Mouse (Mus musculus) MEL (cell line): ENCODE measurements at regions not wholly inside any gene's neighbourhood (a gene's known extent, or its start where the extent isn't known, plus 50 kb on each side); places are given as distances from the start of the nearest gene placed in this dataset.

Experiments used
- DNase-seq: peaks from one replicate; pipeline ENCODE4 v3.0.0; 2011; ENCODE audit warnings: low read depth, low spot score
- H3K27ac ChIP-seq: 2 replicates; pipeline ENCODE4 v1.5.1; 2012; ENCODE audit warnings: low read depth, mild to moderate bottlenecking, control low read depth, low read length, moderate library complexity; ENCODE audit not compliant: control insufficient read depth
- H3K27me3 ChIP-seq, 2 experiments: fragments of 150-350 bp in 1 of 2; sonication (generic) in 1 of 2; 2 replicates each; pipeline ENCODE4 v1.6.1; 2012; ENCODE audit warnings: low read length in 2 of 2, mild to moderate bottlenecking in 2 of 2, improper control_type of control experiment in 1 of 2, moderate library complexity in 1 of 2; ENCODE audit not compliant: insufficient read depth in 2 of 2, control insufficient read depth in 1 of 2
- H3K36me3 ChIP-seq, 2 experiments: 2 replicates each; pipeline ENCODE4 v1.6.1; 2012 to 2014; ENCODE audit warnings: low read length in 2 of 2, improper control_type of control experiment in 1 of 2, inconsistent platforms in 1 of 2, mild to moderate bottlenecking in 1 of 2; ENCODE audit not compliant: insufficient read depth in 2 of 2, control insufficient read depth in 1 of 2
- H3K4me1 ChIP-seq, 2 experiments: fragments of 150-350 bp in 1 of 2; sonication (generic) in 1 of 2; 2 replicates each; pipeline ENCODE4 v1.6.1; 2012; ENCODE audit warnings: low read length in 2 of 2, improper control_type of control experiment in 1 of 2, mild to moderate bottlenecking in 1 of 2; ENCODE audit not compliant: insufficient read depth in 2 of 2, control insufficient read depth in 1 of 2
- H3K4me3 ChIP-seq, 2 experiments: fragments of 150-350 bp in 1 of 2; sonication (generic) in 1 of 2; 2 replicates each; pipeline ENCODE4 v1.5.1; 2012; ENCODE audit warnings: low read depth in 2 of 2, low read length in 2 of 2, mild to moderate bottlenecking in 2 of 2, moderate library complexity in 2 of 2, control low read depth in 1 of 2, improper control_type of control experiment in 1 of 2; ENCODE audit not compliant: control insufficient read depth in 1 of 2, insufficient read depth in 1 of 2
- H3K79me2 ChIP-seq: 2 replicates; pipeline ENCODE4 v1.6.1; 2012; ENCODE audit warnings: mild to moderate bottlenecking, low read length, moderate library complexity; ENCODE audit not compliant: control insufficient read depth, poor library complexity, insufficient read depth
- H3K9ac ChIP-seq: 2 replicates; pipeline ENCODE4 v1.6.1; 2012; ENCODE audit warnings: low read depth, mild to moderate bottlenecking, control low read depth, low read length, moderate library complexity; ENCODE audit not compliant: control insufficient read depth, poor library complexity, severe bottlenecking
- H3K9me3 ChIP-seq: fragments of 150-350 bp; sonication (generic); replicated peaks from 2 replicates; pipeline ENCODE4 v1.6.1; 2012; ENCODE audit warnings: mild to moderate bottlenecking, low read length, improper control_type of control experiment, moderate library complexity; ENCODE audit not compliant: insufficient read depth
- CHD2 ChIP-seq: IDR thresholded peaks from 2 replicates; pipeline ENCODE4 v1.6.1; 2011; ENCODE audit warnings: low read length, improper control_type of control experiment
- ETS1 ChIP-seq: IDR thresholded peaks from 2 replicates; pipeline ENCODE4 v1.6.1; 2012; ENCODE audit warnings: low read depth, mild to moderate bottlenecking, inconsistent platforms, low read length, improper control_type of control experiment, moderate library complexity
- GABPA ChIP-seq: IDR thresholded peaks from 2 replicates; pipeline ENCODE4 v1.6.1; 2012; ENCODE audit warnings: low read depth, mild to moderate bottlenecking, inconsistent platforms, low read length, improper control_type of control experiment, moderate library complexity
- GATA1 ChIP-seq: IDR thresholded peaks from 2 replicates; pipeline ENCODE4 v1.6.1; 2011; ENCODE audit warnings: low read depth, low read length, improper control_type of control experiment
- JUND ChIP-seq: IDR thresholded peaks from 2 replicates; pipeline ENCODE4 v1.6.1; 2011; ENCODE audit warnings: low read depth, mild to moderate bottlenecking, improper control_type of control experiment, low read length
- MAX ChIP-seq: IDR thresholded peaks from 2 replicates; pipeline ENCODE4 v1.6.1; 2011; ENCODE audit warnings: low read length, improper control_type of control experiment
- MXI1 ChIP-seq: IDR thresholded peaks from 2 replicates; pipeline ENCODE4 v1.6.1; 2011; ENCODE audit warnings: mild to moderate bottlenecking, low read depth, low read length, improper control_type of control experiment
- POLR2AphosphoS2 ChIP-seq: IDR thresholded peaks from 2 replicates; pipeline ENCODE4 v1.6.1; 2011; ENCODE audit warnings: low read length, improper control_type of control experiment
- POLR2AphosphoS5 ChIP-seq: IDR thresholded peaks from 2 replicates; pipeline ENCODE4 v1.6.1; 2012; ENCODE audit warnings: low read depth, borderline replicate concordance, mild to moderate bottlenecking, inconsistent platforms, low read length, moderate library complexity, mixed read lengths
- RCOR1 ChIP-seq: IDR thresholded peaks from 2 replicates; pipeline ENCODE4 v1.6.1; 2012; ENCODE audit warnings: low read depth, mild to moderate bottlenecking, inconsistent platforms, low read length, improper control_type of control experiment
- SIN3A ChIP-seq: IDR thresholded peaks from 2 replicates; pipeline ENCODE4 v1.6.1; 2012; ENCODE audit warnings: low read length, improper control_type of control experiment, inconsistent platforms
- TAL1 ChIP-seq: IDR thresholded peaks from 2 replicates; pipeline ENCODE4 v1.6.1; 2012; ENCODE audit warnings: mild to moderate bottlenecking, inconsistent platforms, low read length, moderate library complexity, mixed read lengths
- TBP ChIP-seq: IDR thresholded peaks from 2 replicates; pipeline ENCODE4 v1.8.0; 2011; ENCODE audit warnings: low read depth, low read length, improper control_type of control experiment
- UBTF ChIP-seq: IDR thresholded peaks from 2 replicates; pipeline ENCODE4 v1.6.1; 2012; ENCODE audit warnings: low read depth, mild to moderate bottlenecking, inconsistent platforms, low read length, improper control_type of control experiment, moderate library complexity, borderline replicate concordance; ENCODE audit not compliant: insufficient read depth
- USF1 ChIP-seq: IDR thresholded peaks from 2 replicates; pipeline ENCODE4 v1.6.1; 2014; ENCODE audit warnings: low read depth, mild to moderate bottlenecking, inconsistent platforms, low read length, improper control_type of control experiment, moderate library complexity
- USF2 ChIP-seq, 2 experiments: IDR thresholded peaks; 2 replicates each; pipeline ENCODE4 v1.6.1; 2011 to 2012; ENCODE audit warnings: improper control_type of control experiment in 2 of 2, low read length in 2 of 2, borderline replicate concordance in 1 of 2, inconsistent platforms in 1 of 2, low read depth in 1 of 2, mild to moderate bottlenecking in 1 of 2; ENCODE audit not compliant: insufficient read depth in 1 of 2
- ZKSCAN1 ChIP-seq: IDR thresholded peaks from 2 replicates; pipeline ENCODE4 v1.6.1; 2012; ENCODE audit warnings: low read depth, mild to moderate bottlenecking, inconsistent platforms, low read length, improper control_type of control experiment, moderate library complexity
- ZMIZ1 ChIP-seq: IDR thresholded peaks from 2 replicates; pipeline ENCODE4 v1.6.1; 2012; ENCODE audit warnings: low read depth, mild to moderate bottlenecking, inconsistent platforms, low read length, improper control_type of control experiment, moderate library complexity

DNA sequence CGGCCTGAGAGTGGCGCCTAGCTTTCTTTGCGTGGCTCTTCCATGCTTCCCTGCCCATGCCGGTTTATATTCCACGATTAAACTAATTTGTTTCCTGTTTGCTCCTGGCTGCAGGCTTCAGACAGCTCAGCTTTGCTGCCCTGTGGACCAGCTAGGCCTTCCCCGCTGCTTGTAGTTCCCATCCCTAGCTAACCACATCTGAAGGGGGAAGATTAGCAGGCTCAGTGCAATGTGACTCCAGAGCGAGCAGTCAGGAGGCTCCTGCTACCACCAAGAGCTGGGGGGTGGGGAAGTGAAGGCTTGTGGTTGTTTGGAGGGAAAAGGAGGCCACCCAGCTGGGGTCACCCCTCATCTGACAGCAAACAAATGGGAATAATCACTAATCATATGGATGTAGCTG, 125.5 kb upstream of the Sall1 start:
- H3K9me3 ChIP-seq = no peaks in the 10 kb centered on the region
- H3K4me1 ChIP-seq = no peaks in the 10 kb centered on the region
- TF ChIP-seq ZMIZ1 (no peak), JUND (no peak), MAX (no peak), GATA1 (no peak), POLR2AphosphoS2 (no peak)
- TF ChIP-seq, all 39 proteins: peak for 0

DNA sequence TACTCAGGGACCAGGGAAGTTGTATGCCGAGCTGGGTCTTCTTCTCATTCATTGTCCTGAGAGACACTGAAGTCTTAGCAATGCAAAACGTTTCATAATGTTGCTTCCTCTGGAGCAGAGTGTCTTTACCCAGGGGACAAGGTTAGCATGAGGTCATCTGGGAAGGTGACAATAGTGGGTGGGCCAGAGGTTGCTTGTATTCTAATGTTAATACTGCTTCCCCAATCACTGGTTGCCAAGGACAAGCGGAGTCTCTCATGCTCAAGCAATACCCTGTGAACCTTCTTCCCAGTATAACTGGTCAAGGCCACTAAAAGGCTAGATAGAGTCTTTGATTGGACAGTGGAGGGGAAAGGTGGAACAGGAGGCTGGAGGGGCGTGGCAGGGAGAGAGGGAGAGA, 123.1 kb upstream of the Sall1 start:
- H3K9ac ChIP-seq = no peak overlapping the region
- H3K9me3 ChIP-seq = no peaks in the 10 kb centered on the region
- DNase-seq = no peak
- no peaks in the 10 kb centered on the region for H3K27me3 ChIP-seq
- TF ChIP-seq SIN3A (no peak), ETS1 (no peak), MXI1 (no peak), POLR2AphosphoS5 (no peak), TBP (no peak), TAL1 (no peak), USF1 (no peak), GABPA (no peak), CHD2 (no peak), ZKSCAN1 (no peak), UBTF (no peak), USF2 (IDR thresholded peaks at IDR 0.05; ENCODE audit: borderline replicate concordance in 1 of 2, insufficient read depth in 1 of 2, low read depth in 1 of 2, low read length in 2 of 2) (no peak), JUND (no peak), RCOR1 (no peak)
- H3K79me2 ChIP-seq = no peaks in the 10 kb centered on the region
- no peaks in the 10 kb centered on the region for H3K4me1 ChIP-seq
- H3K4me3 ChIP-seq = no peak overlapping the region
- no peak overlapping the region for H3K27ac ChIP-seq
- H3K36me3 ChIP-seq = no peaks in the 10 kb centered on the region

More for the DNA sequence above, 125.5 kb upstream of the Sall1 start:
- no peak overlapping the region for H3K9ac ChIP-seq
- no peaks in the 10 kb centered on the region for H3K36me3 ChIP-seq
- no peak for DNase-seq
- H3K79me2 ChIP-seq = no peaks in the 10 kb centered on the region
- no peaks in the 10 kb centered on the region for H3K27me3 ChIP-seq
- no peak overlapping the region for H3K4me3 ChIP-seq
- H3K27ac ChIP-seq = no peak overlapping the region
